Mouse (Mus musculus) midbrain, embryonic 11.5 days (tissue): Measurements from ENCODE around the gene Lrch3. TPM values are rescaled to one million over a fixed set of nuclear protein-coding genes. Genes with fewer than 3 reads are reported as not detected.
A peak's percentile ranks its signal among the peaks of the same experiment; 100 is the strongest.

ENCODE experiments used
- ATAC-seq: fragments of 200-750 bp; cut with Nextera tagmentation; 2 replicates; pipeline ENCODE4 v1.8.0; 2017; ENCODE audit warnings: moderate TSS enrichment, moderate library complexity; ENCODE audit not compliant: low FRiP score
- DNase-seq: peaks from one replicate; pipeline ENCODE4 v3.0.0; 2015; ENCODE audit warnings: low spot score; ENCODE audit errors: missing footprints
- H3K27ac ChIP-seq: fragments of 300-500 bp; sonication (generic); 2 replicates; pipeline ENCODE4 v1.5.1; 2014; ENCODE audit warnings: low read depth, low read length
- H3K27me3 ChIP-seq: fragments of 300-500 bp; sonication (generic); 2 replicates; pipeline ENCODE4 v1.6.1; 2014; ENCODE audit warnings: mild to moderate bottlenecking, low read length, moderate library complexity, mixed read lengths; ENCODE audit not compliant: control insufficient read depth, insufficient read depth
- H3K36me3 ChIP-seq: fragments of 300-500 bp; sonication (generic); 2 replicates; pipeline ENCODE4 v1.6.1; 2014; ENCODE audit warnings: mild to moderate bottlenecking, low read length, moderate library complexity, mixed read lengths; ENCODE audit not compliant: control insufficient read depth, insufficient read depth
- H3K4me1 ChIP-seq: fragments of 300-500 bp; sonication (generic); 2 replicates; pipeline ENCODE4 v1.6.1; 2014; ENCODE audit warnings: low read length; ENCODE audit not compliant: control insufficient read depth, insufficient read depth
- H3K4me2 ChIP-seq: fragments of 300-500 bp; sonication (generic); 2 replicates; pipeline ENCODE4 v1.6.1; 2014; ENCODE audit warnings: mild to moderate bottlenecking, moderate library complexity
- H3K4me3 ChIP-seq: fragments of 300-500 bp; sonication (generic); 2 replicates; pipeline ENCODE4 v1.5.1; 2014; ENCODE audit warnings: low read depth, low read length
- H3K9ac ChIP-seq: fragments of 300-500 bp; sonication (generic); 2 replicates; pipeline ENCODE4 v1.6.1; 2014; ENCODE audit warnings: low read length
- H3K9me3 ChIP-seq: fragments of 300-500 bp; sonication (generic); 2 replicates; pipeline ENCODE4 v1.6.1; 2016; ENCODE audit warnings: low read length; ENCODE audit not compliant: control insufficient read depth
- WGBS: fragments of 180-500 bp; shearing (Covaris S2); extraction: QIAGEN DNeasy Blood & Tissue Kit; methylation state at CpG from one replicate; pipeline ENCODE4 v1.1.7; 2014; 5-methylcytosine and 5-hydroxymethylcytosine counted together
- polyA plus RNA-seq: library from polyadenylated mRNA; unstranded; fragments of >200 nt; fragmentation: Nextera tagmentation; extraction: Ambion mirVana; gene quantifications from 2 replicates; pipeline ENCODE4 v1.2.1, GENCODE M21; 2014

Gene Lrch3
- polyA plus RNA-seq, 1 experiment from 2014 or later: 33.7 TPM

GRCm38 (mm10) chr16:32877343-32878156 lies 36.4 kb upstream of the Lrch3 start, which contains the start of the genes Fyttd1 and Rubcn:
TSS of gene Fyttd1 (plus strand) at chr16:32877500.
TSS of gene Rubcn (minus strand) at chr16:32877766.
- DNase-seq: peak; percentile 100
- H3K9me3 ChIP-seq: no peaks in the 10 kb centered on the region
- H3K9ac ChIP-seq: peak within 1 kb of the TSS; percentile 89
- no peaks in the 10 kb centered on the region; the same call in 1 of the 2 replicates for H3K27me3 ChIP-seq
- peak within 1 kb of the TSS; percentile 80 for H3K4me2 ChIP-seq
- peak within 1 kb of the TSS; percentile 92 for H3K4me3 ChIP-seq
- under 1% methylated on average over 74 of the region's 83 CpGs for WGBS
- peak; percentile 97 for ATAC-seq
- no peaks in the 10 kb centered on the region for H3K36me3 ChIP-seq
- H3K27ac ChIP-seq: peak within 1 kb of the TSS; percentile 71
- peaks cover 6% of the 10 kb centered on the region for H3K4me1 ChIP-seq

GRCm38 (mm10) chr16:32878157-32878598 lies 35.7 kb upstream of the Lrch3 start:
- H3K36me3 ChIP-seq: no peaks in the 10 kb centered on the region
- no peaks in the 10 kb centered on the region for H3K9me3 ChIP-seq
- peak overlapping the region; percentile 16 for H3K27ac ChIP-seq
- H3K4me3 ChIP-seq: peak overlapping the region; percentile 92
- H3K4me1 ChIP-seq: peaks cover 6% of the 10 kb centered on the region
- under 1% methylated on average over 32 of the region's 34 CpGs for WGBS
- no peaks in the 10 kb centered on the region; the same call in 1 of the 2 replicates for H3K27me3 ChIP-seq
- H3K9ac ChIP-seq: peak overlapping the region; percentile 89
- ATAC-seq (peak; percentile 66), DNase-seq (peak; percentile 93)
- H3K4me2 ChIP-seq: peak overlapping the region; percentile 80

- Histone ChIP-seq H3K36me3 (no peaks in the 10 kb centered on the region), H3K9ac (no peak overlapping the region; the same call in 1 of the 2 replicates), H3K4me1 (peaks cover 6% of the 10 kb centered on the region), H3K27ac (no peak overlapping the region), H3K4me2 (peak overlapping the region; percentile 80), H3K9me3 (no peaks in the 10 kb centered on the region), H3K4me3 (peak overlapping the region; percentile 92), H3K27me3 (no peaks in the 10 kb centered on the region; the same call in 1 of the 2 replicates)
- ATAC-seq: no peak
- DNase-seq: peak; percentile 89
- 86% methylated on average over 14 of the region's 14 CpGs for WGBS
Measured at GRCm38 (mm10) chr16:32878972-32879926, 34.7 kb upstream of the Lrch3 start.

- no peak for ATAC-seq
Measured at GRCm38 (mm10) chr16:32881538-32881937, 32.4 kb upstream of the Lrch3 start.

GRCm38 (mm10) chr16:32887996-32888395 lies 25.9 kb upstream of the Lrch3 start:
- DNase-seq (no peak), ATAC-seq (no peak)
- Histone ChIP-seq H3K27me3 (no peaks in the 10 kb centered on the region), H3K36me3 (peaks cover 3% of the 10 kb centered on the region; the same call in 1 of the 2 replicates), H3K9ac (no peak overlapping the region), H3K4me2 (no peak overlapping the region), H3K4me1 (no peaks in the 10 kb centered on the region), H3K27ac (no peak overlapping the region), H3K4me3 (no peak overlapping the region), H3K9me3 (no peaks in the 10 kb centered on the region)
- 90% methylated on average over 7 of the region's 7 CpGs for WGBS

More at GRCm38 (mm10) chr16:32881538-32881937, 32.4 kb upstream of the Lrch3 start:
- no peaks in the 10 kb centered on the region for H3K9me3 ChIP-seq
- H3K4me1 ChIP-seq: peaks cover 6% of the 10 kb centered on the region
- no peak overlapping the region for H3K4me2 ChIP-seq
- no peaks in the 10 kb centered on the region for H3K36me3 ChIP-seq
- DNase-seq: no peak
- no peak overlapping the region for H3K4me3 ChIP-seq
- no peak overlapping the region for H3K27ac ChIP-seq
- H3K9ac ChIP-seq: no peak overlapping the region
- H3K27me3 ChIP-seq: no peaks in the 10 kb centered on the region
- WGBS: 87% methylated on average over 7 of the region's 7 CpGs

DNA sequence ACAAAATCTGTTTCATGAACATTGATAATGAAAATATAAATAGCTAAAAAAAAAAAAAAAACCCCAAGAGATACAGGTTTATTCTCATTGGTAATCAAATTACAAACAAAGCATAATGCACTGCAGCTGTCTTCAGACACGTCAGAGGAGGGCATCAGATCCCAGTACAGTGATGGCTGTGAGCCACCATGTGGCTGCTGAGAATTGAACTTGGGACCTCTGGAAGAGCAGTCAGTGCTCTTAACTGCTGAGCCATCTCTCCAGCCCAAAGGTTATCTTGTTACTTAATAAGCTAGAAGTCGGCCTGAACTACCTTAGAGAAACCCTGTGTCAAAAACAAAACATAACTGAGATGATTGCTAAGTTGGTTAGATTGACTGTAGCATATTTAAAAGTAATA lies 24.0 kb upstream of the Lrch3 start:
- H3K27ac ChIP-seq: no peak overlapping the region
- no peak overlapping the region for H3K4me3 ChIP-seq
- H3K9me3 ChIP-seq: no peaks in the 10 kb centered on the region
- H3K4me1 ChIP-seq: no peaks in the 10 kb centered on the region
- ATAC-seq: no peak
- H3K36me3 ChIP-seq: peaks cover 3% of the 10 kb centered on the region
- no peak overlapping the region for H3K9ac ChIP-seq
- DNase-seq: no peak
- H3K27me3 ChIP-seq: no peaks in the 10 kb centered on the region
- WGBS: 74% methylated on average over 2 of the region's 2 CpGs
- no peak overlapping the region for H3K4me2 ChIP-seq

DNA sequence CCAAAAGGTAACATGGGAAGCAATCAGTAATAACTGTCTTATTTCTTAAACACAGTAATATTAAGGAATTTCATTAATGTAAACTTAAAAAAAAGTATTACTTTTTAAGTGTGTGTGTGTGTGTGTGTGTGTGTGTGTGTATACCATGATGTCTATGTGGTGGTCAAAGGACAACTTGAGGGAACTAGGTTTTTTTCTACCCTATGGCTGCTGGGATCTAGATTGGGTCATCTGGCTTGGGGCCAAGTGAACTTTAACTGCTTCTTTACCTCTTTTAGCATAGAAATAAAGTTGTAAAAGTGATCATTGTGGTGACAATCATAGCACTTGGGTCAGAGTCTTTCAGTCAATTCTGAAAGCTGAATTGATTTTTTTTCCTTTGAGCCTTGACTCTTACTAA lies 17.8 kb upstream of the Lrch3 start:
- H3K36me3 ChIP-seq: peaks cover 6% of the 10 kb centered on the region
- H3K9ac ChIP-seq: no peak overlapping the region
- ATAC-seq: no peak
- no peaks in the 10 kb centered on the region for H3K9me3 ChIP-seq
- H3K4me1 ChIP-seq: no peaks in the 10 kb centered on the region
- H3K4me2 ChIP-seq: no peak overlapping the region
- no peak overlapping the region for H3K27ac ChIP-seq
- DNase-seq: peak; percentile 39
- H3K4me3 ChIP-seq: no peak overlapping the region
- no peaks in the 10 kb centered on the region for H3K27me3 ChIP-seq

DNA sequence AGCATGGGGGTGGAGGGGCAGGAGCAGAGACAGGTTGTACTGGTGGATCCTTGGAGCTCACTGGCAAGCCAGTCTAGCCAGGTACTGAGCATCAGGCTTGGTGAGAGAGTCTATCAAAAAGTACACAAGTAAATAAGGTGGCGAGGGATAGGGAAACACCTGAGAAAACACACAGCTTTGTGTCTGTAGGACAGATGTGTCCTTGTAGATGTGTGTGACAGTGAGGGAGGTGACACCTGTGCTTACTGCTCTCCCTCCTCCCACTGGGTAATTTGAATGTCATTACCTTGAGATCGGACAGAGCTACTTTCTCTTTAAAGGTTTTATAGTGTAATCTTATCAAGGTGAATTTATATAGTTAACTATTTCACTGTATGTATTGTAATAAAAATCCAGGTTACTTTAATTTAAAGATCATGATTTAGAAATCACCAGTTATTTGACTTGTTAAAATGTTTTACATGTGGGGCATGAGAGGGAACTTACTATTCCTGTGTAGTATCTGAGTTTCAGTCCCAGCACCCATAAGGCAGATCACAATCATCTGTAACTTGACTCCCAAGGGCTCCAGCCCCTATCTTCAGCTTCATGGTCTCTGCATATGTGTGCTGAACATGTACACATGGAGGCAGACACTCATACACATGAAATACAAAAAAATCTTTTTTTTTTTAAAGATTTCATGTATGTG lies 12.4 kb upstream of the Lrch3 start:
- ATAC-seq: no peak
- Histone ChIP-seq H3K4me3 (no peak overlapping the region), H3K4me2 (no peak overlapping the region), H3K27me3 (no peaks in the 10 kb centered on the region), H3K36me3 (no peaks in the 10 kb centered on the region), H3K9me3 (no peaks in the 10 kb centered on the region), H3K27ac (no peak overlapping the region), H3K4me1 (no peaks in the 10 kb centered on the region), H3K9ac (no peak overlapping the region)
- peak; percentile 81 for DNase-seq
- WGBS: 94% methylated on average over 2 of the region's 2 CpGs
